In genomic region chr10:8196300-8196699, GRCm38 (mm10) we compare ENCODE assay signal across 7 mouse cellular contexts.
DNase-seq lines count a peak whose midpoint lies in the region; ATAC-seq lines count a peak whose summit lies in the region.

No protein-coding gene starts in this region.

- no peaks in the 10 kb centered on the region for H3K36me3 ChIP-seq in hindbrain, embryonic 15.5 days
- no peaks in the 10 kb centered on the region for H3K36me3 ChIP-seq in lung, embryonic 16.5 days (ENCODE audit: control insufficient read depth, insufficient read depth, low read length)

- H3K9me3 ChIP-seq in hindbrain, embryonic 15.5 days = no peaks in the 10 kb centered on the region
- no peaks in the 10 kb centered on the region for H3K9me3 ChIP-seq in lung, embryonic 16.5 days (ENCODE audit: control insufficient read depth, low read length)

- no peak overlapping the region for H3K27ac ChIP-seq in hindbrain, embryonic 15.5 days (replicated peaks)
- H3K27ac ChIP-seq in lung, embryonic 16.5 days (ENCODE audit: low read length) = no peak overlapping the region

- H3K4me2 ChIP-seq in hindbrain, embryonic 15.5 days = no peak overlapping the region
- H3K4me2 ChIP-seq in lung, embryonic 16.5 days (ENCODE audit: low read depth, low read length) = no peak overlapping the region

- H3K27me3 ChIP-seq in hindbrain, embryonic 15.5 days = no peaks in the 10 kb centered on the region
- no peaks in the 10 kb centered on the region for H3K27me3 ChIP-seq in lung, embryonic 16.5 days (ENCODE audit: control insufficient read depth, insufficient read depth, low read depth, low read length)

- H3K4me1 ChIP-seq in hindbrain, embryonic 15.5 days (replicated peaks) = peaks cover 4% of the 10 kb centered on the region; the same call in 1 of the 2 replicates
- no peaks in the 10 kb centered on the region for H3K4me1 ChIP-seq in lung, embryonic 16.5 days (replicated peaks; ENCODE audit: control insufficient read depth, insufficient read depth, low read length)

- no peak overlapping the region for H3K4me3 ChIP-seq in hindbrain, embryonic 15.5 days
- H3K4me3 ChIP-seq in lung, embryonic 16.5 days (ENCODE audit: low read length) = no peak overlapping the region

- DNase-seq in WW6 (ENCODE audit: low read depth, low spot score) = peak; percentile 45
- DNase-seq in cerebellum, adult 8-10 months = peak; percentile 63
- peak; percentile 68 to 87 for DNase-seq in layer of hippocampus, postnatal 14 days (ENCODE audit: low spot score in 2 of 2)
- peak; percentile 85 for DNase-seq in retina, postnatal 1 day

- 7% methylated on average over 2 of the region's 2 CpGs for WGBS in hindbrain, embryonic 15.5 days
- 5% methylated on average over 2 of the region's 2 CpGs for WGBS in lung, embryonic 16.5 days

- peak; percentile 97 for ATAC-seq in frontal cortex, adult (ENCODE audit: low TSS enrichment)
- peak; percentile 90 for ATAC-seq in hindbrain, embryonic 15.5 days (ENCODE audit: low FRiP score, low read depth)
- ATAC-seq in lung, embryonic 16.5 days (ENCODE audit: low read depth) = peak; percentile 88

- H3K9ac ChIP-seq in hindbrain, embryonic 15.5 days = no peak overlapping the region
- no peak overlapping the region for H3K9ac ChIP-seq in lung, embryonic 16.5 days (ENCODE audit: low read length)
